Mouse (Mus musculus) lung, embryonic 15.5 days (tissue): Measurements from ENCODE around the gene Wrnip1. TPM values are rescaled to one million over a fixed set of nuclear protein-coding genes. Genes with fewer than 3 reads are reported as not detected.

ENCODE experiments used
- ATAC-seq: fragments of 200-750 bp; cut with Nextera tagmentation; 2 replicates; pipeline ENCODE4 v1.8.0; 2017; ENCODE audit warnings: moderate number of reproducible peaks, borderline replicate concordance; ENCODE audit not compliant: low FRiP score, low TSS enrichment; ENCODE audit errors: extremely low read depth
- H3K27ac ChIP-seq: fragments of 300-500 bp; sonication (generic); 2 replicates; pipeline ENCODE4 v1.5.1; 2015; ENCODE audit warnings: moderate library complexity, mild to moderate bottlenecking, inconsistent platforms
- H3K27me3 ChIP-seq: fragments of 300-500 bp; sonication (generic); 2 replicates; pipeline ENCODE4 v1.6.1; 2015; ENCODE audit warnings: inconsistent platforms
- H3K36me3 ChIP-seq: fragments of 300-500 bp; sonication (generic); 2 replicates; pipeline ENCODE4 v1.6.1; 2015; ENCODE audit warnings: inconsistent platforms
- H3K4me1 ChIP-seq: fragments of 300-500 bp; sonication (generic); 2 replicates; pipeline ENCODE4 v1.6.1; 2015; ENCODE audit warnings: inconsistent platforms
- H3K4me2 ChIP-seq: fragments of 300-500 bp; sonication (generic); 2 replicates; pipeline ENCODE4 v1.6.1; 2015; ENCODE audit warnings: inconsistent platforms, mild to moderate bottlenecking, moderate library complexity
- H3K4me3 ChIP-seq: fragments of 300-500 bp; sonication (generic); 2 replicates; pipeline ENCODE4 v1.5.1; 2015; ENCODE audit warnings: mild to moderate bottlenecking, inconsistent platforms
- H3K9ac ChIP-seq: fragments of 300-500 bp; sonication (generic); 2 replicates; pipeline ENCODE4 v1.6.1; 2015; ENCODE audit warnings: inconsistent platforms
- H3K9me3 ChIP-seq: fragments of 300-500 bp; sonication (generic); 2 replicates; pipeline ENCODE4 v1.6.1; 2016; ENCODE audit warnings: inconsistent platforms
- WGBS: fragments of 180-500 bp; shearing (Covaris S2); methylation state at CpG from one replicate; pipeline ENCODE4 v1.1.7; 2015; 5-methylcytosine and 5-hydroxymethylcytosine counted together
- polyA plus RNA-seq: library from polyadenylated mRNA; unstranded; fragments of >200 nt; fragmentation: Nextera tagmentation; extraction: Ambion mirVana; gene quantifications from 2 replicates; pipeline ENCODE4 v1.2.1, GENCODE M21; 2015

The Wrnip1 gene
- polyA plus RNA-seq, 1 experiment from 2014 or later: 29.9 TPM

GRCm38 (mm10) chr13:32819241-32819640 is 17.4 kb downstream of the Wrnip1 start:
- Histone ChIP-seq H3K27ac (no peak overlapping the region), H3K36me3 (peaks cover 67% of the 10 kb centered on the region), H3K4me2 (no peak overlapping the region), H3K4me1 (no peaks in the 10 kb centered on the region), H3K4me3 (no peak overlapping the region), H3K27me3 (no peaks in the 10 kb centered on the region), H3K9me3 (no peaks in the 10 kb centered on the region), H3K9ac (no peak overlapping the region)
- ATAC-seq: no peak
- WGBS: 95% methylated on average over 3 of the region's 3 CpGs

GRCm38 (mm10) chr13:32819926-32820325 is 18.1 kb downstream of the Wrnip1 start:
- H3K36me3 ChIP-seq: peaks cover 65% of the 10 kb centered on the region
- 89% methylated on average over 5 of the region's 5 CpGs for WGBS
- H3K9me3 ChIP-seq: no peaks in the 10 kb centered on the region
- ATAC-seq: no peak
- H3K27me3 ChIP-seq: no peaks in the 10 kb centered on the region
- no peak overlapping the region for H3K9ac ChIP-seq
- H3K4me3 ChIP-seq: no peak overlapping the region
- no peaks in the 10 kb centered on the region for H3K4me1 ChIP-seq
- no peak overlapping the region for H3K27ac ChIP-seq
- no peak overlapping the region for H3K4me2 ChIP-seq

- Histone ChIP-seq H3K27ac (no peak overlapping the region), H3K9me3 (no peaks in the 10 kb centered on the region), H3K4me3 (no peak overlapping the region), H3K4me1 (no peaks in the 10 kb centered on the region), H3K4me2 (no peak overlapping the region), H3K36me3 (peaks cover 58% of the 10 kb centered on the region), H3K9ac (no peak overlapping the region), H3K27me3 (no peaks in the 10 kb centered on the region)
- 97% methylated on average over 4 of the region's 4 CpGs for WGBS
- ATAC-seq: no peak
These were observed 19.8 kb downstream of the Wrnip1 start for GRCm38 (mm10) chr13:32821671-32822070.

- WGBS: 80% methylated on average over 6 of the region's 6 CpGs
- Histone ChIP-seq H3K27me3 (no peaks in the 10 kb centered on the region), H3K9ac (no peak overlapping the region), H3K4me2 (no peak overlapping the region), H3K36me3 (peaks cover 47% of the 10 kb centered on the region), H3K27ac (no peak overlapping the region), H3K4me3 (no peak overlapping the region), H3K9me3 (no peaks in the 10 kb centered on the region), H3K4me1 (no peaks in the 10 kb centered on the region)
- no peak for ATAC-seq
These were observed 21.3 kb downstream of the Wrnip1 start for GRCm38 (mm10) chr13:32823126-32823525.

- Histone ChIP-seq H3K9ac (no peak overlapping the region), H3K36me3 (peaks cover 31% of the 10 kb centered on the region), H3K27me3 (no peaks in the 10 kb centered on the region), H3K9me3 (no peaks in the 10 kb centered on the region), H3K4me3 (no peak overlapping the region), H3K27ac (no peak overlapping the region), H3K4me1 (no peaks in the 10 kb centered on the region), H3K4me2 (no peak overlapping the region)
- 72% methylated on average over 6 of the region's 6 CpGs for WGBS
- no peak for ATAC-seq
These were observed 22.8 kb downstream of the Wrnip1 start for GRCm38 (mm10) chr13:32824377-32825330.

- Histone ChIP-seq H3K27me3 (no peaks in the 10 kb centered on the region), H3K4me3 (no peak overlapping the region), H3K4me1 (no peaks in the 10 kb centered on the region), H3K4me2 (no peak overlapping the region), H3K9me3 (no peaks in the 10 kb centered on the region), H3K27ac (no peak overlapping the region), H3K9ac (no peak overlapping the region), H3K36me3 (peaks cover 23% of the 10 kb centered on the region)
- 88% methylated on average over 8 of the region's 8 CpGs for WGBS
- ATAC-seq: no peak
These were observed 23.7 kb downstream of the Wrnip1 start for GRCm38 (mm10) chr13:32825546-32825945.

GRCm38 (mm10) chr13:32827111-32827822 is 25.4 kb downstream of the Wrnip1 start:
- no peak overlapping the region for H3K4me3 ChIP-seq
- H3K4me2 ChIP-seq: no peak overlapping the region
- no peak overlapping the region for H3K9ac ChIP-seq
- 80% methylated on average over 3 of the region's 3 CpGs for WGBS
- no peaks in the 10 kb centered on the region for H3K27me3 ChIP-seq
- no peak overlapping the region for H3K27ac ChIP-seq
- ATAC-seq: no peak
- H3K36me3 ChIP-seq: peaks cover 9% of the 10 kb centered on the region; the same call in 1 of the 2 replicates
- no peaks in the 10 kb centered on the region for H3K4me1 ChIP-seq
- no peaks in the 10 kb centered on the region for H3K9me3 ChIP-seq

GRCm38 (mm10) chr13:32827951-32828350 is 26.1 kb downstream of the Wrnip1 start:
- no peak for ATAC-seq
- Histone ChIP-seq H3K36me3 (peaks cover 9% of the 10 kb centered on the region; the same call in 1 of the 2 replicates), H3K4me1 (no peaks in the 10 kb centered on the region), H3K27ac (no peak overlapping the region), H3K4me3 (no peak overlapping the region), H3K9ac (no peak overlapping the region), H3K9me3 (no peaks in the 10 kb centered on the region), H3K27me3 (no peaks in the 10 kb centered on the region), H3K4me2 (no peak overlapping the region)
- WGBS: 56% methylated on average over 4 of the region's 4 CpGs

GRCm38 (mm10) chr13:32828886-32829285 is 27.0 kb downstream of the Wrnip1 start:
- Histone ChIP-seq H3K4me2 (no peak overlapping the region), H3K36me3 (no peaks in the 10 kb centered on the region), H3K4me3 (no peak overlapping the region), H3K27me3 (no peaks in the 10 kb centered on the region), H3K27ac (no peak overlapping the region), H3K9me3 (no peaks in the 10 kb centered on the region), H3K4me1 (no peaks in the 10 kb centered on the region), H3K9ac (no peak overlapping the region)
- 52% methylated on average over 4 of the region's 4 CpGs for WGBS
- no peak for ATAC-seq

GRCm38 (mm10) chr13:32831505-32832273 is 29.9 kb downstream of the Wrnip1 start:
- no peak overlapping the region for H3K4me3 ChIP-seq
- no peak for ATAC-seq
- WGBS: 60% methylated on average over 3 of the region's 3 CpGs

GRCm38 (mm10) chr13:32832776-32833175 is 30.9 kb downstream of the Wrnip1 start:
- Histone ChIP-seq H3K27me3 (no peaks in the 10 kb centered on the region), H3K4me3 (no peak overlapping the region), H3K4me1 (no peaks in the 10 kb centered on the region), H3K9me3 (no peaks in the 10 kb centered on the region), H3K36me3 (no peaks in the 10 kb centered on the region), H3K27ac (no peak overlapping the region), H3K9ac (no peak overlapping the region), H3K4me2 (no peak overlapping the region)
- WGBS: 61% methylated on average over 3 of the region's 3 CpGs
- no peak for ATAC-seq

More at GRCm38 (mm10) chr13:32831505-32832273, 29.9 kb downstream of the Wrnip1 start:
- Histone ChIP-seq H3K27ac (no peak overlapping the region), H3K27me3 (no peaks in the 10 kb centered on the region), H3K4me1 (no peaks in the 10 kb centered on the region), H3K9me3 (no peaks in the 10 kb centered on the region), H3K36me3 (no peaks in the 10 kb centered on the region), H3K9ac (no peak overlapping the region), H3K4me2 (no peak overlapping the region)
